Mouse (Mus musculus) ES-E14 (cell line): Measurements from ENCODE around the gene Clec12a.

Experiments used
- CHD2 ChIP-seq: IDR thresholded peaks from 2 replicates; pipeline ENCODE4 v1.6.1; 2014; ENCODE audit warnings: mild to moderate bottlenecking, low read depth, low read length, inconsistent platforms
- MAFK ChIP-seq: IDR thresholded peaks from 2 replicates; pipeline ENCODE4 v1.6.1; 2014; ENCODE audit warnings: mild to moderate bottlenecking, low read depth, low read length, inconsistent platforms; ENCODE audit not compliant: insufficient read depth
- ZC3H11A ChIP-seq: IDR thresholded peaks from 2 replicates; pipeline ENCODE4 v1.6.1; 2012; ENCODE audit warnings: low read depth, mild to moderate bottlenecking, inconsistent platforms, low read length, borderline replicate concordance
- ZNF384 ChIP-seq: IDR thresholded peaks from 2 replicates; pipeline ENCODE4 v1.6.1; 2012; ENCODE audit warnings: low read depth, low read length, inconsistent platforms

GRCm38 (mm10) chr6:129333674-129334078 lies 8.8 kb upstream of the Clec12a start:
- TF ChIP-seq ZNF384 = no peak
- no peak for TF ChIP-seq MAFK
- TF ChIP-seq ZC3H11A = no peak
- TF ChIP-seq CHD2 = no peak
